Mouse (Mus musculus): ENCODE measurements around the gene Kdm8.

DNA sequence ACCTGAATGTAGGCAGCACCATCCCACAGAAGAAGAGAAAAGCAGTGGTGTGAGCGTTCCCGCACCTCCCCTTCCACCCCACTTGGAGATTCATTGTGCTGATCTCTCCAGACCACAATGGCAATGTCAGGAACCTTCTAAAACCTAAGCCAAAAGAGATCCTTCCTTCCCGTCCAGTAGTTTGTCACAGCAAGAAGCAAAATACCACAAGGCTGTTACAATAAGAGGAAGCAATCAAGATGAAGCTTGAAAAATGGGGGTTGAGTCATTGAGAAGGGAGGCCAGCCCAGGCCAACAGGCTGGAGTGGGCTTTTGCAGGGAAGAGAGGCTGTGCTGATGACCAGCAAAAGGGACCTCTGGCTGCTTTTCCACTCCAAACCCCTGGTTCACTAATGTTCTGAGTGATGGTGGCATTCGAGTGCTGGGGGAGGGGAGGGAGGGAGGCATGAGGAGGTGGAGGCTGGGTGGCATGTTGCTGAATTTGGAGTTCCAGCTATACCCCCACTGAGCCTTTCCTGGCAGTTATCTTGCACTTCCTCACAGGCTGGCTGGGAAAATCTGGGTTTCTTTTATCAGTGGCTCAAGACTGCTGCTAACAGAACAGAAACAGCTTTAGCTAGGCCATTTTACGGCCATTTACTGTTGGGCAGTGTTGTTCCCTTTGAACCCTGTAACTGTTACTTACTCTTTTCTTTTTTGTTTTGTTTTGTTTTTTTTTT, 59.1 kb downstream of the Kdm8 start:
- TF ChIP-seq TCF12 (IDR thresholded peaks at IDR 0.05; ENCODE audit: insufficient read depth, poor library complexity, severe bottlenecking), result no peak
- TF ChIP-seq CEBPB (IDR thresholded peaks at IDR 0.05; ENCODE audit: insufficient read depth, poor library complexity, severe bottlenecking), result no peak
- no peak for TF ChIP-seq REST (IDR thresholded peaks at IDR 0.05; ENCODE audit: insufficient read depth, insufficient read length)
- TF ChIP-seq POLR2A (IDR thresholded peaks at IDR 0.05; ENCODE audit: insufficient read length, low read depth), result no peak
- no peak for TF ChIP-seq TCF3 (IDR thresholded peaks at IDR 0.05; ENCODE audit: insufficient read length, low read depth)
